13 mouse cellular contexts compared by ENCODE assay signal in genomic region chr4:149219401-149220041, GRCm38 (mm10). TPM values are rescaled to one million over a fixed set of nuclear protein-coding genes. Genes with fewer than 3 reads are reported as not detected.
DNase-seq lines count a peak whose midpoint lies in the region; ATAC-seq and TF ChIP-seq lines count a peak whose summit lies in the region.
"Had no signal": no experiment of that assay in that cellular context is flagged by ENCODE, and none has a peak within 500 bp of the region (broad histone marks: within the 10 kb centered on the region; RNA-seq: fewer than 3 reads in every experiment).

No protein-coding gene starts in this region.

- no peak for DNase-seq in cerebellum, adult 2 months
- no peak for DNase-seq in cerebellum, adult 9-10 months
- DNase-seq in forebrain, embryonic 11.5 days (ENCODE audit: low spot score), result no peak
- no peak for DNase-seq in hindbrain, embryonic 14.5 days (ENCODE audit: low spot score)
- peak; percentile 40 for DNase-seq in midbrain, postnatal 0 days (ENCODE audit: low spot score)
- DNase-seq in right cerebral cortex, postnatal 14 days, result no peak
- no peak for DNase-seq in heart, adult 11 months
- DNase-seq in urinary bladder, adult 18-20 months (ENCODE audit: low spot score in 2 of 2), result no peak
- DNase-seq: gastrocnemius, postnatal 36 days; kidney, postnatal 25 days had no signal

- peaks cover 15% of the 10 kb centered on the region for H3K4me1 ChIP-seq in cerebellum, adult 2 months (ENCODE audit: control insufficient read depth, insufficient read depth, low read length)
- peaks cover 16% of the 10 kb centered on the region for H3K4me1 ChIP-seq in forebrain, embryonic 11.5 days (replicated peaks; ENCODE audit: control insufficient read depth, insufficient read depth, low read length)
- peaks cover 7% of the 10 kb centered on the region; the same call in 1 of the 2 replicates for H3K4me1 ChIP-seq in hindbrain, embryonic 14.5 days (replicated peaks; ENCODE audit: control insufficient read depth, insufficient read depth, low read length)
- H3K4me1 ChIP-seq in midbrain, postnatal 0 days (ENCODE audit: insufficient read depth, low read length), result no peaks in the 10 kb centered on the region
- H3K4me1 ChIP-seq: liver, embryonic 12.5 days had no signal

- no peak for TF ChIP-seq POLR2A in cerebellum, adult 2 months (IDR thresholded peaks at IDR 0.05; ENCODE audit: borderline replicate concordance, insufficient read depth, low read length)

- H3K27me3 ChIP-seq in cerebellum, adult 2 months (ENCODE audit: control insufficient read depth, insufficient read depth, low read length), result no peaks in the 10 kb centered on the region
- no peaks in the 10 kb centered on the region for H3K27me3 ChIP-seq in forebrain, embryonic 11.5 days (ENCODE audit: control insufficient read depth, insufficient read depth, low read length)
- no peaks in the 10 kb centered on the region for H3K27me3 ChIP-seq in hindbrain, embryonic 14.5 days (ENCODE audit: control insufficient read depth, insufficient read depth, low read length)
- no peaks in the 10 kb centered on the region for H3K27me3 ChIP-seq in midbrain, postnatal 0 days (ENCODE audit: insufficient read depth, low read length)
- H3K27me3 ChIP-seq: liver, embryonic 12.5 days had no signal

- peak; percentile 55 for ATAC-seq in forebrain, embryonic 11.5 days (replicated peaks; ENCODE audit: low FRiP score)
- ATAC-seq in hindbrain, embryonic 14.5 days (ENCODE audit: low FRiP score), result no peak
- no peak for ATAC-seq in midbrain, postnatal 0 days (ENCODE audit: low FRiP score)
- ATAC-seq: intestine, embryonic 16.5 days; liver, embryonic 12.5 days; lung, postnatal 0 days had no signal

- no peak for TF ChIP-seq CTCF in cerebellum, adult 2 months (IDR thresholded peaks at IDR 0.05; ENCODE audit: borderline replicate concordance, insufficient read depth, low read depth, low read length)
- TF ChIP-seq CTCF in midbrain, postnatal 0 days (IDR thresholded peaks at IDR 0.05), result no peak

- peaks cover 24% of the 10 kb centered on the region for H3K36me3 ChIP-seq in forebrain, embryonic 11.5 days (ENCODE audit: control insufficient read depth, insufficient read depth, low read length)
- peaks cover 97% of the 10 kb centered on the region for H3K36me3 ChIP-seq in hindbrain, embryonic 14.5 days (replicated peaks; ENCODE audit: control insufficient read depth, insufficient read depth)
- peaks cover 65% of the 10 kb centered on the region for H3K36me3 ChIP-seq in midbrain, postnatal 0 days (ENCODE audit: insufficient read depth, low read length)

- no peak overlapping the region for H3K4me2 ChIP-seq in forebrain, embryonic 11.5 days (ENCODE audit: low read depth, low read length, severe bottlenecking)
- H3K4me2 ChIP-seq in hindbrain, embryonic 14.5 days (replicated peaks), result no peak overlapping the region
- no peak overlapping the region for H3K4me2 ChIP-seq in midbrain, postnatal 0 days (ENCODE audit: low read depth, low read length, poor library complexity, severe bottlenecking)
- H3K4me2 ChIP-seq: liver, embryonic 12.5 days had no signal

- H3K4me3 ChIP-seq in cerebellum, adult 2 months (replicated peaks; ENCODE audit: insufficient read depth, low read depth, low read length), result no peak overlapping the region
- no peak overlapping the region for H3K4me3 ChIP-seq in forebrain, embryonic 11.5 days (ENCODE audit: low read depth, low read length)
- no peak overlapping the region for H3K4me3 ChIP-seq in hindbrain, embryonic 14.5 days (replicated peaks; ENCODE audit: low read length)
- no peak overlapping the region for H3K4me3 ChIP-seq in midbrain, postnatal 0 days (ENCODE audit: low read depth, low read length)
- H3K4me3 ChIP-seq: liver, embryonic 12.5 days had no signal

- peak overlapping the region; percentile 44; the same call in 1 of the 2 replicates for H3K27ac ChIP-seq in cerebellum, adult 2 months (ENCODE audit: insufficient read depth, low read length)
- H3K27ac ChIP-seq in forebrain, embryonic 11.5 days (ENCODE audit: low read depth, low read length), result peak overlapping the region; percentile 68
- H3K27ac ChIP-seq in hindbrain, embryonic 14.5 days, result peak overlapping the region; percentile 39
- peak overlapping the region; percentile 69 for H3K27ac ChIP-seq in midbrain, postnatal 0 days (ENCODE audit: low read depth, low read length)
- H3K27ac ChIP-seq: liver, embryonic 12.5 days had no signal

- H3K9me3 ChIP-seq in forebrain, embryonic 11.5 days (ENCODE audit: control insufficient read depth, low read length), result no peaks in the 10 kb centered on the region; the same call in 1 of the 2 replicates
- H3K9me3 ChIP-seq in hindbrain, embryonic 14.5 days (ENCODE audit: control insufficient read depth, low read length), result no peaks in the 10 kb centered on the region
- H3K9me3 ChIP-seq in midbrain, postnatal 0 days (ENCODE audit: low read length), result no peaks in the 10 kb centered on the region
- H3K9me3 ChIP-seq: liver, embryonic 12.5 days had no signal

- H3K9ac ChIP-seq in forebrain, embryonic 11.5 days (ENCODE audit: low read length), result peak overlapping the region; percentile 20; the same call in 1 of the 2 replicates
- no peak overlapping the region for H3K9ac ChIP-seq in hindbrain, embryonic 14.5 days
- 0 out of 2 replicates have a peak overlapping the region, but pooled peaks have one; percentile 13 for H3K9ac ChIP-seq in midbrain, postnatal 0 days (replicated peaks; ENCODE audit: low read length, poor library complexity, severe bottlenecking)
- H3K9ac ChIP-seq: liver, embryonic 12.5 days had no signal

- 28% methylated on average over 12 of the region's 12 CpGs for WGBS in cerebellum, adult 2 months
- WGBS in forebrain, embryonic 11.5 days, result 46% methylated on average over 12 of the region's 12 CpGs
- WGBS in hindbrain, embryonic 14.5 days, result 41% methylated on average over 12 of the region's 12 CpGs
- 49% methylated on average over 12 of the region's 12 CpGs for WGBS in midbrain, postnatal 0 days

RNA-seq across cellular contexts. Expression of gene Pgd, which starts 53.0 kb away (rescaled TPM):
- 52.3 and 53.3 TPM in 2 replicates for polyA plus RNA-seq in cerebellum, adult 2 months (2012; rRNA removed)
- 51.3 and 56.9 TPM in 2 replicates for polyA plus RNA-seq in forebrain, embryonic 11.5 days (2014; fragmentation: Nextera tagmentation; extraction: Ambion mirVana)
- polyA plus RNA-seq in hindbrain, embryonic 14.5 days (2014; fragmentation: Nextera tagmentation; extraction: Ambion mirVana), result 46.4 TPM in 2 replicates
- 33.0 and 41.9 TPM in 2 replicates for total RNA-seq in midbrain, postnatal 0 days (2014; rRNA removed)
- 92.5 and 102 TPM in 2 replicates for polyA plus RNA-seq in midbrain, postnatal 0 days (2015; fragmentation: Nextera tagmentation; extraction: Ambion mirVana)
